Mouse (Mus musculus) kidney, postnatal 10 days (tissue): Measurements from ENCODE around the gene Glrx.

Experiments
- DNase-seq: peaks from one replicate; pipeline ENCODE4 v3.0.0; 2021; ENCODE audit warnings: mixed read lengths

Glrx gene

DNA sequence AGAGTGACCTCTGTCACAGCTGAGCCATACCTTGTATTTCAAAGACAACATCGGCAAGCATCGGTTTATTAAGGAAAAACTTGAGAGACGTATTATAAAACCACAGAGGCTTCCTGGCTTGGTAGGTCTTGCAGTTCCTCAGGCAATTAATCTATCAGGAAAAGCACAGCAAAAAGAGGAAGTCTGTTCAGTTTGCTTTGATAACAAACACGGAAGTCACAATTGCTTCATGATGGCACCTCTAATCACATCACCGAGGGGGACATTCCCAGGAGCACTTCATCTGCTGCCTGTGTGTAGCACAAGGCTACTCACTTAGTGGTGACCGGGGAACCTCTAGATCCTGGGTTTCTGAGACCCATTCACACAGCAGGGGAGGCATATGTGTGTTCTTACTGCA, 53.2 kb downstream of the Glrx start:
- DNase-seq, result no peak
